Mouse (Mus musculus) right cerebral cortex, postnatal 14 days (tissue): ENCODE results near the gene Sp100.

Experiments
- DNase-seq: peaks from one replicate; pipeline ENCODE4 v3.0.0; 2022

Sp100 gene

DNA sequence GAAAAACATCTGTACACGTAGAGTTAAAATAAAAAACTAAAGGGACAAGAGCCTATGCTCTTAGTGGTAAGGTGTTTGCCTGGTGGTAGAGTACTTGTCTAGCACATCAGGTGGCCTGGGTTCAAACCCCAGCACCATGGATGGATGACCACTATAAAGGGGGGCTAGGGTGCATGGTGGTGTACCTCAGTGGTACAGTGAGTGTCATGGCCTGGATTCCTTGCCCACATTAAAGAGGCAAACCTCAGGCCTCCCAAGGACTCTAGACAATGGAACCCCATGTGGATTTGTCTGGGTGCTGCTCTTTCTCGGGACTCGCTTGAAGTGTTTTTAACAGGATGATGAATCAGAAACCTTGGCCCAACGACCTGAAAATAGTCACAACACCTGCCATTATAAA is 52.7 kb downstream of the Sp100 start:
- no peak for DNase-seq

DNA sequence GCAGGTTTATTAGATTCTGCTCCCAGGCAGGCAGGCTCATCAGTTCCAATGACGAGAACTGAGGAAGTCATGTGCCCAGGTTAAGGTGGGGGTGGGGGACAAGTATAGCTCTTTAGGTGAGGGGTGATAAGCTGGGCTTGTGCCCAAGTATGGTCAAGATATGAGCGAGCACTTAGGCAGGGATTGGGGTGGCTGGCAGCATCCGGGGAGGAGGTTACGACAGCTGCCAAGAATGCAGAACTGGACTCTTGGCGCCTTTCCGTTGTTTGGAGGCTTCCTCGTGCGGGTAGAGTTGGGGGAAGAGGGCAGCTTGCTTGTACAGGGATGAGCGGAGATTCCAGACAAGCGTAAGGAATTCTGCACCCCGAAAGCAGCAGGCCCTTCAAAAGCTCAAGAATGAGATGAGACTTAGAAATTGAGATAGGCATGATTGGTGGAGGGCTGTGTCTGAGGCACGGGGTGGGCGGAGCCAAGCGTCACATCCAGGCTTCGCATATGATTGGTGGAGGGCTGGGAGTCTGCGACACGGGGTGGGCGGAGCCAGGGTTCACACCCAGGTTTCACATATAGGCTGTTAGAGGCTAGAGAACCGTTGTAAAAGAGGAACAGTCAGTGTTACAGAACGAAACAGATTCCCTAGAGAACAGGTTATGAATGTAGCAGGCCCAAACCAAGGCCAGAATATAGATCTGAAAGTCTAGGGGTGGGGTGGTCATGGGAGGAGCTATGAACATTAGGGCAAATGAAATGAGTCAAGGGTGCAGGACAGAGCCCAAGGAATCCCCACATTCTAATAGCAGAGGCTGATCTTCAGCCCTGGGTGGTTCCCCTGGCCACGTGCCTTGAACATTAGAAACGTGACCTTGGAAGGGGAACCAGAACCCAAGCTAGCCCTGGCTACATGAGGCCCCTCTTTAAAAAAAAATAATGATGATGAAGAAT is 53.7 kb downstream of the Sp100 start:
- peak; percentile 66 for DNase-seq

DNA sequence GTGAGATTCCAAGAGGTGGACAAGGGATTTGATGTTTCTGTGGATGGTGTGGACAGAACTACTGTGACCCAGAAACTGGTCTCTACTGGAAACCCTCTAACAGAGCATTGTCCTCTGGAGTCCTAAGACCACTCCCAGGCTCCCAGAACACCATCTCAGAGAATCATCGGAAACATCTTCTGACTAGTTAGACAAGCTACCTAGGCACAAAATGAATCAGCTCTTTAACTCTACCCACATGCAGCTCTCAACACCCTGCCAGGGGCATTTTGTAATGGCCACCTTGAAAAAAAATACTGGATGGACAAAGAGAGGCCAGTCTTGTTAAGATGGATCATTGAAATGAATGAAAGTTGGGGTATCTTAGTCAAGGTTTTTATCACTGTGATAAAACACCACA is 55.8 kb downstream of the Sp100 start:
- DNase-seq, result no peak

- DNase-seq, result no peak
Measured at GRCm38 (mm10) chr1:85706754-85707153, 57.0 kb downstream of the Sp100 start.

- DNase-seq, result no peak
Measured at GRCm38 (mm10) chr1:85714501-85714900, 64.7 kb downstream of the Sp100 start.

DNA sequence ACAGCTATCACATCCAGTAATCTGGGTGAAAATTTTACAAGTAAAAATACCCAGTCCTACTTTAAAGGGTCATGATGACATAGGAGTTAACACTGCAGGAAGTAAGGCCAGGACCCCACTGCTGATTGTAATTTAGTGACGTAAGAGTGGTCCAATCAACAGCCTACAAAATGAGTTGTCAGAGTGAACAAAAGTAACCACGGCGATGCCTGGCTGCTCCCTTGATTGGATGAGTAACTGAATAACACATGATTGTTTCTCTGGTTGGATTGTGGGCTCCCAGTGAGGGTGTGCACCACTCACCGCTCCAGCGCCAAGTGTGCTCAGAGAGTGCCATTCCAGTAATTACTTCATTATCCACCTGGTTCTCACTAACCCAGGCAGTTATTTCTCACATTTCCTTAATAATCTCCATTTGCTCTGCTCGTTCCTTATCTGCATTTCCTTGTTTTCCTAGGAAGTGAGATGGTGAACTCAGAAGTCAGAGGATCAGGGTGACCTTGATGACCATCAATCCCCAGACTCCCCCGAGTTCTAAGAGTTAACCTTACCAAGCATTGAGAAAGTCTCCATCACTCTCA is 66.7 kb downstream of the Sp100 start:
- DNase-seq, result no peak

GRCm38 (mm10) chr1:85719049-85719448 is 69.3 kb downstream of the Sp100 start:
- no peak for DNase-seq

DNA sequence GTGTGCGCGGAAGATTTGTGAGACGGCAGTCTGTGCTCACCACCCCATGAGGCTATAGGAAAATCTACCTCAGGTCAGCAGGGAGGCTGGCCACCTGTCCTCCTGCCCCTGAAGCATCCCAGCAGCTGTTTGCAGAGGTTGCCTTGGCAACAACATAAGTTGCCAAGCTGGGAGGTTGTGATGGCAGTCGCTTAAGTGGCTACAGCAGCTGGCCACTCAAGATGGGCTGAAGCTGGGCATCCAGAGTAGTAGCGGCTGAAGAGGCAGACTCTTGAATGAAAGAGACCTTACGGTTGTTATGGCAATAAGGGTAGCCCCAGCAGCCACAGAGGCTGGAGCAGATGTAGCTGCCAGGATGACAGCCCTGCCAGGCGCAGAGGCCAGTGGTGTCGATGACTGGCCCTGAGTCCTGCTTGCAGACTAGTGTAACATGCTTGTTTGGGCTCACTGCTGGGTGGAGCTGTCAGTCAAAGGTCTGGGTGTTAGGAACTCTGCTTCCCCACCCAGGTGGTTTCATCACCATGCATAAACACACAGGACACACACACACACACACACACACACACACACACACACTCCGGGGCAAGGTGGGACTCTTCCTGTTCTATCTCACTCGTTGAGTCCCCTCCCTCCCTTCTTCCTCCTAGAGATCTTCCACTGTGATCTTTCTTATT is 70.6 kb downstream of the Sp100 start:
- DNase-seq, result no peak

DNA sequence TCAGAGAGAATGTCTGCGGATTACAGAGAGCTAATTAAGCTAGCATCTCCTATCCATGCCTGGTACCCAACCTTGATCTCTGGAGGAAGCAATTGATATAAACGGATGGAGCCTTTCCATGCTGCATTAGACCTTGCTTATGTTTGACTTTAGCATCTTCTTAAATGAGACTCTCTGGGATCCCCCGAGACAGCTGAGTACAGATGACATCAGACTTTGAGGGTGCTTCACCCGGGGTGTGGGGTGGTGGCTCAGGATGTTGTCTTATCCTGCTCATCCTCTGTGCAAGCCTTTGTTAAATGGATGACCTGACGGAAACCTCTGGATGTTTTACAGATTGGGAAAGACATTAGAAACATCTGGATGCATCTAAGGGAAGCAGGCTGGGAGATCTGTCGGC is 80.7 kb downstream of the Sp100 start:
- no peak for DNase-seq

GRCm38 (mm10) chr1:85732581-85732980 is 82.8 kb downstream of the Sp100 start:
- no peak for DNase-seq

DNA sequence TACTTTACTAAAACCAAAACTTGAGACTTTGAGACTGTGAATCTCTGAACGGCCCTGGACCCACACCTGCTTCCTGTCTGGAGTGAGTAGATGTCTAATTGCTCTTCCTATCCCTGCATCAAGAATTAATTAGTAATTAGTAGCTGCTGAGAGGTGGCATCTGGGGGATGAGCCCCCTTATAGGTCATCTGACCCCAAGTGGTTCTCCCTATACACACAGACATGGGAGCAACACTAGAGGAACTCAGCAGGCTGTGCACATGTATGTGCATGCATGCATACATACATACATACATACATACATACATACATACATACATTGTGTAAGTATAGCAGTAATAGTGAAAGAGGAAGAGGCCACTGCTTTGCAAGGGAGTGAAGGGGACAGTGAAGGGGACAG is 84.7 kb downstream of the Sp100 start:
- no peak for DNase-seq

DNA sequence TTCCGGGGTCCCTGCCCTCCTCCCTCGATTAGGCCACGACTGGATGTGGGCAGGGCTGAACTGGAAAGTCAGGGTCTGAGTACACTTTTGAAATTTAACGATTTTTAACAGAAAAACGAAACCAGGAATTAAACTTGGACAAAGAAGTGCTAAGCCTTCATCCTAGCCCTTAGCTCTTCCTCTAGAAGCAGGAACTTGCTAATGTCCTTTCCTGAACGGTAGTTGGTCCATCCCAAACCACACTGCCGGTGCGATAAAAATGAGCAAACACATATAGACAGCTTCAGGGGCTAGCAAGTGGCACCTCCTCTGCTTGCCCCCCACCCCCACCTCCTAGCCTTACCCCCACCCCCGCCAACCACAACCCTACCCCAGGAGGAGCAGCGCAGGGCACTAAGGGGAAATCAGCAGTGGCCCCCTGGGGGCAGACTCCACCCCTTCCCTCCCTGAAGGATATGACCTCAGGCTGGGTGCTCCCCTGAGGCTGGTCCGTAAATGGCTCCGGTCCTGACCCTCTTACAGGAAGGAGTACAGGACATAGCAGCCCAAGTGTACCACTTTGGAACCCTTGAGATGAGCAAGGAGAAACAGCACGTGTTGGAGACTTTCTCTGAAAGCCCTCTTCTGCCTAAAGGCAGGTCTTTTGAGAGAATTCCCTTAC is 85.8 kb downstream of the Sp100 start:
- DNase-seq, result no peak

GRCm38 (mm10) chr1:85736355-85737184 is 86.8 kb downstream of the Sp100 start:
- DNase-seq, result peak; percentile 46

- no peak for DNase-seq
Measured at GRCm38 (mm10) chr1:85739000-85739399, 89.2 kb downstream of the Sp100 start.

GRCm38 (mm10) chr1:85739819-85740218 is 90.0 kb downstream of the Sp100 start:
- DNase-seq, result no peak

- DNase-seq, result no peak
Measured at GRCm38 (mm10) chr1:85740923-85741322, 91.1 kb downstream of the Sp100 start.

GRCm38 (mm10) chr1:85742333-85742732 is 92.5 kb downstream of the Sp100 start:
- no peak for DNase-seq

DNA sequence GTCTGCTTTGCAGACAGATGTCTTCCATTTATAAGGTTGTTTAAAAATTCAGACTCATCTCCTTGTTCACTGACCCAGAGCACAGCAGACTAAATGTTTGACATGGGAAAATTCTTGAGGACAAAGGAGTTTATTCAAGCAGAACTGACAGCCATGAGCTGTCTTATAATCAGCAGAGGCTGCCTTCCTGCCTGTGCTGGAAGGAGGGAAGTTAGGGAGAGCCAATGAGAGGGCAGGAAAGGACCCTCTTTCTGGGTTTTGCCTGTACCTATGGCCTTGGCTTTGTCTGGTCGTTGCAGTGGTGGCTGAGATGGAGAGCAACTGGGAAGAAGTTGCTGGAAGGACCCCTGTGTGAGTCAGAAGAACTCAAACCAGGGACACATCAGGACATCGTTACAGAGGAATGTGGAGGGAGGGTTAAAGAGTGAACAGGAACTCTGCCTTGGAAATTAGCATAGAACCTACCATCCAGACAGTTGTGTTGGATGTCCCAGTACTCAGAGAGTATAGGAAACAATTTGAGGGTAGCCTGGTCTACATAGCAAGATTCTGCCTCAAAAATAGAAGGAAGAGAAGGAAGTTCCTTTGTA is 93.2 kb downstream of the Sp100 start:
- no peak for DNase-seq

DNA sequence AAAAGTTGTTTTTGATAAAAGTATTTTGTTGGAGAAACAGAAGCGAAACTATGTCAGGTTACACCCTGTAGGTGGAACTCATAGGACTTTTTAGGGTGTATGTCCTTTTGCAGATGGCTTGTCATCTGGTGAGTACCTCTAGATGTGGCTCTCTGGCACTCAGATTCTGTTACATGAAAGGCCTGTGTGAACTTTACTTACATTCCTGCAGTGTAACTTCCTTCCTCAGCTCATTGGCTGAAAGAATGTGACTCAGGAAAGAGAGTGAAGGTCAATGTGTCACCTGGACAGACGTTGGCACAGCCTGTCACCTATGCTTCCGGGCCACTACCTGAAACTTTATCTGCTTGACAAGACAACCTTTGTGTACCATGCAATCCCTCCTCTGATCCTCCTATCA is 94.8 kb downstream of the Sp100 start:
- no peak for DNase-seq

GRCm38 (mm10) chr1:85746511-85746910 is 96.7 kb downstream of the Sp100 start:
- no peak for DNase-seq

DNA sequence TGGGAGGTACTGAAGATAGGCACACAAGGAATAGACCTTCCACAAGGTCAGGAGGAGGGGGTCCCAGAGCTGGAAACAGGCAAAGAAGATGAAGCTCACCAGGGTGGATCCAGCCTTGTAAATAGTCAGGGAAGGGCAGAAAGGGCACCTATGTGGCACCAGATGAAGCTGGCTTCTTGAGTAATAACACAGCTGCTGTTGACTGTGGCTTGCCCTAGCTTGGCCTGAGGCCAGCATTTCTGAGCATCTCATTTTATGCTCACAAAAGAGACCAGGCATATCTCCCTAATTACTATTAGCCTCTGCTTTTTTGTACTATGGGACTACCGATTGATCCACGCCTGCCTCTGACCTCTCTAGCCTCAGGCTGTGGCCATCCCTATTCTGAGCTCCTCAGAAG is 100.0 kb downstream of the Sp100 start:
- DNase-seq, result no peak

DNA sequence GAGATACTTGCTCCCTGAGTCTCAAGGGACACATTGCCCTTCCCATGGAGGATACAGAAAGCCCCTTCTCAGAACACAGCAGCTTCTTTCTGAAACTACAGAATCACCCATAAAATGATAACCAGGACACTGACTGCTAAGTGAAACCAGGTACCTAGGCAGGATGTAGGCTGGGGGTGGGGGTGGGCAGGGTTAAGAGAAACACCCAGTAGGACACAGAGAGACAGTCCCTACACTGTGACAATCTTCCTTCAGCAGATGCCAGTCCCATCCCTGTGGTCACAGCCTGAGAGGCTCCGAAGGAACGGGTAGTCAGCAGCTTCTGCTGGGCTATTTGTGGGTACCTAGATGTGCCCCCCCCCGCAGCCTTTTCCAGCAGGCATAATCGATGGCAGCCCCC is 100.9 kb downstream of the Sp100 start:
- no peak for DNase-seq
